Mouse (Mus musculus) G1E-ER4 (cell line): ENCODE results near the gene Fam187b. TPM values are rescaled to one million over a fixed set of nuclear protein-coding genes. Genes with fewer than 3 reads are reported as not detected.

ENCODE experiments used
- GATA1 ChIP-seq: IDR thresholded peaks from one replicate; pipeline ENCODE4 v1.8.0; 2012; ENCODE audit warnings: low read length, inconsistent platforms
- polyA plus RNA-seq: library from polyadenylated mRNA; stranded (reverse); fragments of >175 nt; gene quantifications from 2 replicates; pipeline ENCODE4 v1.2.3, GENCODE M21; 2012

The Fam187b gene
- polyA plus RNA-seq, 1 experiment = not detected

DNA sequence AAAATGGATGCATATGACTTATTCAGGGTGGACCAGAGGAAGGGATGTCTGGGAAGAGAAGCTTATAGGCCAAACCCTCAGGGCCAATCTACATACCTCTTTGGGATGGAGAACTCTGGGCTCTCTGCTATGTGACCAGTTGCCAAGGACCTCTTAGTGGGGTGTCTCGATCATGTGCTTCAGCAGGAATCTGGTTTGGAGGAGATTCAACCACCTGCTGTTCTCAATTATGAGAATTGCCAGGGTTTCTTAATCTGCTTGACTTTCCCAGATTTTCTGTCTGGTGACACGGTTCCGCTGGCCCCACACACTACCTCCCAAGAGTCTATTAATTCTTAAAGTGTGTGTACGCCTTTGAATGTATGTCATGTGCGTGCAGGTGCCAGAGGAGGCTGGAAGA is 20.4 kb downstream of the Fam187b start:
- TF ChIP-seq GATA1 = no peak

GRCm38 (mm10) chr7:30996491-30996890 is 22.9 kb downstream of the Fam187b start:
- TF ChIP-seq GATA1 = no peak

DNA sequence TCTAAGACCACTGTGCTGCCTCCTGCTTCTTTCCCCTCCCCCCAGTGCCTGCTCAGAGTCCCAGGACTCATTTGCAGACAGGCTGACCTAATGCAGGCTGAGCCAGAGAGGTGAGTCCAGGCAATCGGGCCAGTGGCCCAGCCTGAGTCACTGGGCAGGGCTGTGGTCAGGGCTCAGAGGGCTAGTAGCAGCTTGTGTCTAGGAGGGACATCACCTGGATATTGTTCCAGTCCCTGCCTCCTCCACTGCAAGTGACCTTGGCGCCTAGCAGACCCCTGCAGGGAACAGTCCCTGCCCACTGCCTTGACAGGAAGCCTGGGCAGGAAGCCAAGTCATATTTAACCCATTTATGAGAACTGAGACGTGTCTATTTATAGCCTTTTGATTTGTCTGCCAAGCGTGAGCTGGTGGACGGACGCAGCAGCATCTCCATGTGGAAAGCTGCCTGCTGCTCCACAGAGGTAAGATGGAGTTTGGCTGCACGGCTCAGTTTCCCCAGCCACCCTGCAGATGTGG is 27.0 kb downstream of the Fam187b start:
- no peak for TF ChIP-seq GATA1

DNA sequence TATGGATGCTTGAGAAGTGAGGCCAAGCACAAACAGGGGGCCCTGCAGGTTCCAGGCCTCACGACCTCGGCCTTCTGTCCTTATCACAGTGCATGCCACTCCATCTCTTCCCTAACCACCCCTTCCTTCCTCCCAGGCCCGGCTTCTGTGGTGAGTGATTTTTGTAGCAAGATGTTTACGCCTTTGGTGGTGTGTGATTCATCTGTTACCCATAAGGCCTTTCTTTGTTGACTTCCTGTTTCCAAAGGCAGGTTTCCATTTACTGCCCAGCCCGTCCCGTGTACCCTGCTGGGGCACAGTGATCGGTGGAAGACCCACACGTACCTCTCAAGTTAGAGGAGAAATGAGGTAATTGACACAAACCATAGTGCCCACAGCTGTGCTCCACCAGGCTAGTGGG is 29.1 kb downstream of the Fam187b start:
- TF ChIP-seq GATA1 = no peak

DNA sequence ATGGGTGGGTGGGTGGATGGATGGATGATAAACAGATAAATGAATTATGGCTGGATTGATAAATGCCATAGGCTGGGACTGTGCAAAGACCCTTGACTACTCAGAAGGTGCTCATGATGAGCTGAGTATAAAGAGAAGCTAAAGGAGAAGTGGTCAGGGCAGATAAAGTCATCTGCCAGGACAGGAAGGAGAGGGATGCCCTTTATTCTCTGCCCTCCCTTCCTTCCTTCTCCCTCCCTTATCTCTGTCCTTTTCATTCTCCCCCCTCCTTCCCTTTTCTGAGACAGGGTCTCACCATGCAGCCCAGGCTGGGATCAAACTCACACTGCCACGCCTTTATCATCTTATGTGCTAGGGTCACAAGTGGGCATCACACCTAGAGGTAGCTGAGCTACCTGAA is 34.2 kb downstream of the Fam187b start:
- no peak for TF ChIP-seq GATA1

GRCm38 (mm10) chr7:31008175-31008574 is 34.6 kb downstream of the Fam187b start:
- TF ChIP-seq GATA1 = no peak

DNA sequence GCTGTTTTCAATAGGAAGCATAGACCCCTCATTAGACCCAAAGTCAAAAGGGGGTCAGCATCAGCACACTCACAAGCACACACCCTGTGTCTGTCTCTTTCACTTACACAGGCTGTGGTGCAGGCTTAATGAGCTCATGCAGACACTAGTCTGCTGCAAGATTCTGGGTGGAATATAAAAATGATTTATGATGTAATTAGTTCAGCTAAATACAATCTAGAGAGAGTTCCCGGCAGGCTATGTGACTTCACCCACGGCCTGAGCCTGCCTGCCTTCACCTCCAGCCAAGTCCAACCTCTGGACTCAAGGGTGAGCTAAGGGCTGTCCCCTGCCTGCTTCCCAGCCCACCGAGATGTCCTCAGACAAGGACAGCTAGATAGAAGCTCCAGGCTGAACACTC is 35.3 kb downstream of the Fam187b start:
- no peak for TF ChIP-seq GATA1

DNA sequence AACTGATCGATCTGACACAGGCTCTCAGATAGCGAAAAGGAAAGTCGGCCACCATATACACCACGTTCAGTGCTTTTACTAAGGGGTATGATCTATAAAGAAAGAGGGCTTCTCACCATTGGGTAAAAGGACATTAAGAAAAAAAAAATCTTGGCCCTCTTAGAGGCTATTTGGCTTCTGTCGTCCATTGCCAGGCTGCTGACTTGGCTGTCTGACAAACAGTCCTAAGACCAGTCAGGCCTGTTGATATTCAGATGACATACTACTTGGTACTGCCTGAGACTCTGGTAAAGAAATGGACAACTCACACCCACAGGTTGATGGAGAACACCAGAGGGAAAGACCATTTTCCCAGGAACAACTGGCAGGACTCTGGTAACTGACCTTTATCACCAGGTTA is 39.4 kb downstream of the Fam187b start:
- TF ChIP-seq GATA1 = no peak

DNA sequence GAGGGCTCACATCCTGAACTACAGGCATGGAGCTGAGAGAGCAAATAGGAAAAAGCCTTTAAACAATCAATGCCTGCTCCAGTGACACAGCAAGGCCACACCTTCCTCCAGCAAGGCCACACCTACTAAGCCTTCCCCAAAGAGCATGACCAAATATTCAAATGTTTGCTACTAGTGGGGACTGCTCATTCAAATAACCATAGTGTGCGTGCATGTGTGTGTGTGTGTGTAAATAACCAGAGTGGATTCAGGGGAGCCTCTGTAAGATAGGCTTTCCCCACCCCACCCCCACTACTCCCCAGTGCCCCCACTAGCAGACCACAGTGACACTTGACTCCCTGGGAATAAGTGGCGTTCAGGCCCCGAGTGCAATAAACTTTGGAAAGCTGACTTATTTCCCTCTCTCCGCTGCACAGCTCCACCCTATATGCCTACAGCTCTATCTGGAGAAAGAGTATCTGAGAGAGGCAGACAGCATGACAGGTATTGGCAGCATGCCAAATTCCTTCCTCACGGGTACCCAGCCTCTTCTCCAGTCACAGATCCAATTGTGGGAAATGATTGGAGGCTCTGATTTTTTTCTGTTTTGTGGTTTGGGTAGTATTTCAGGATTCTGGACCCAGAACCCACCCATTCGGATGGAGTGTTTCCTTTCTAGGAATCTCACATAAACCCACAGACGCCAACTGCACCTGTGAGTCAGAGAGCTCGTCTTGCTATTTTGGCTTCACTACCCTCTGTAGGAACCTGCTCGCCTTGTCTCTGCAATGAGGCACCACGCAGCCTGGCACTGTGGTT is 43.7 kb downstream of the Fam187b start:
- TF ChIP-seq GATA1 = no peak

DNA sequence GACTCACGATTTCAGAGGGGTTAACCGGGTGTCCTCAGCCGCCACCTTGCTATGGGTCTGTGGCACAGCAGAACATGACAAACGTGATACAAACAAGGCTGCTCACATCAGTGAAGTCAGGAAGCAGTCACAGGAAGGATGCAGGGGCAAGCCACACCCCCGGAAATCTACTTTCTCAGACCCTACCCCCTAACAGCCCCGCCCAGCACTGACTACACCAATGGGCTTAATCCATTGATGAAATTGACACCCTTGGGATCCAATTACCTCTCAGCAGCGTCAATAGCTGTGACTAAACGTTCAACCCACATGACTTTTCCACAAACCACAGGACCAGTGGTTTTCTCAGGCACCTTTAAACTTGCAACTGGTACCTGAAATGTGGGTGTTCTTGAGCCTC is 55.0 kb downstream of the Fam187b start:
- TF ChIP-seq GATA1 = no peak

DNA sequence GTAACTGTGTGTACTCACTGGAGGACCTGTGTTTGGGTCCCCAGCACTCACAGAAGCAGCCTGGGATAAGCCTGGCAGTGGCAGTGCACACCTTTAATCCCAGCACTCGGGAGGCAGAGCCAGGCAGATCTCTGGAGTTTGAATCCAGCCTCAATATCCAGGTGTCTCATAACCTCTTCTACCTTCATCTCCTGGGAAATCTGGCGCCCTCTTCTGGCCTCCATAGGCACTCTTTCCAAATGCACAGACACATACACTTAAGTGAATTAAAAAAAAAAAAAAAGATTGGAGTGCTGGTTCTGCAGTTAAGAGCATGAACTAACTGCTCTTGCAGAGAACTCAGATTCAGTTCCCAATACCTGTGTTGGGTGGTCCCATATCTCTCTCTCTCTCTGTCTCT is 57.1 kb downstream of the Fam187b start:
- no peak for TF ChIP-seq GATA1

DNA sequence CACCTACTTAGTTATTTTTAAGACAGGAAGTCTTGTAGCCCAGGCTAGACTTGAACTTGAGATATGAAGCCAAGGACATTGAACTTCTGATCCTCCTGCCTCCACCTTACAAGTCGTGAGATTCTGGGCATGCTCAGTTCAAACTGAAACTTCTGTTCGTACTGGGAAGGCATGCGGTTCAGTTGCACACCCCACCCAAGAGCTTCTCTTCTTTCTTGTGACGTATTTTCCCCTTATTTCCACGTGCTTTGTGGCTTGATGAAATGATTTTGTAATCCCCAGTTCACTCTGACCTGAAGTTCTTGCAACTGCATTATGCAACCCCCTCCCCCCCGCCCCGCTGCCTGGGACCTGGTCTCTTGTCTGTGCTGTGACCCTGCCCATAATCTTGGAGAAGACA is 58.1 kb downstream of the Fam187b start:
- TF ChIP-seq GATA1 = no peak

DNA sequence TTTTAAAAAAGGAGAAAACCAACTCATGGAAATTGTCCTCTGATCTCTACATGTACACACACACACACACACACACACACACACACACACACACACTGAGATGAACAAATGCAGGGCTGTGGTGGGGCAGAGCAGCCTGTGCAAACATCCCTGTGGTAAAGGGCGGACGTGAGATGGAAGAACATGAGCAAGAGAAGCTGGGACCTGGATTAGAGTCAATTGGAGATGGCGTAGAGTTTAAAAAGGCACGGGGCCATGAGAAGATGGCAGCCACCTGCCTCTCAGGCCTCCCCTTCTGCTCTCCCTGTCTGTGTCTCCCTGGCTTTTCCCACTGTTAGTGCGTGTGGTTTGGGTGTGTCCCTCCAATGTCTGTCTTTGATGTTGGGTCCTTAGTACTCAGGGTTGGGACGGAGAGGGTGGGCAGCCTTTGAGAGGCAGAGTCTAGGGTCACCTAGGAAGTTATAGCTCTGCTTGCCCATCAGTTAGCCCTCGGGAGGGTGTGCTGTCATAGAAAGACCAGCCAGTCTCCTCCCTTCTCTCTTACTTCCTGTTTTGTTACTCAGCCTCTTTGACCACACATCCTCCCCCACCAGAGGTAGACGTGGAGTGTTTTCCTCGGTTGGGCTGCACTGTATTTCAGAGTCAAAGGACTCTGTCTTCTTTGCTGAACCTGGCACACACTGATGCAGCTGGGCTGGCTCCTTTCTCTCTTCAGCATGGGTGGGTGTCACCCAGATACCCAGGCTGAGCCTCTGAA is 60.0 kb downstream of the Fam187b start:
- TF ChIP-seq GATA1 = no peak

GRCm38 (mm10) chr7:31034789-31035188 is 61.2 kb downstream of the Fam187b start:
- no peak for TF ChIP-seq GATA1

GRCm38 (mm10) chr7:31035291-31035690 is 61.7 kb downstream of the Fam187b start:
- no peak for TF ChIP-seq GATA1

DNA sequence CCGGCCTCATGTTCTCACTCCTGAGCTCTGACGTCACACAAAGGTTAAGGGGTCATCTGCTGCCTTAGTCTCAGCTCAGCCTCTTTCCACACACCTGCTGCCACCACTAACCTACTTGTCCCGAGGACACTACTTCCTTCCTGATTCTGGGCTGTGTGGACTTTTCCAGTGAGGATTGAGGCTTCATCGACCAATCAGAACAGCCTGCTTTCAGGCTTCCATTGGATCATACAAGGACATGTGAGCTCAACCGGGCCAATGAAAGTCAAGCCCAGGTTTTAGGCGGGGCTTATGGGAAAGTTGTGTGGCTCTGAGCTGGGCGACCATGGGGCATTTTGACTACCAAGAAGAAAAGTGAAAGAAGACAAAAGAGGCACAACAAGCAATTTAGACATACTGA is 63.3 kb downstream of the Fam187b start:
- TF ChIP-seq GATA1 = no peak

DNA sequence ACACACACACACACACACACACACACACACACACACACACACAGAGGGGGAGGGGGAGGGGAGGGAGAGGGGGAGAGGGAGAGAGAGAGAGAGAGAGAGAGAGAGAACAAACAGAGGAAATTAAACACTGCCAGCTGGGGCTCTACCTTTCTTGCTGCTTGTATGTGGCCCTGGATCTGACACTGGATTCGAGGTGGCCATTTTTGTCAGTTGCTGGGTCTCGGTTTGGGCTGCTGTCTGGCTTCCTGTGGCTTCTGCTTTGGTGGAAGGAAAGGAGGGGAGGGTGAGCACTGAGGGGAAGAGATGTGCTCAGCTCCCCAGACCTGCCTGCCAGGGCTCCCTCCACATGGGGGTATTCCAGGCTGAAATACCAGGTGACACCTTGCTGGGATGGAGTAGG is 64.1 kb downstream of the Fam187b start:
- no peak for TF ChIP-seq GATA1
